Mouse (Mus musculus) CD4-positive helper T cell, adult 2 months (primary cell): ENCODE data around the gene Zbtb9.

Experiments used
- DNase-seq: peaks from one replicate; pipeline ENCODE4 v3.0.0-alpha.2; 2012; ENCODE audit warnings: low read depth, missing footprints, low spot score

Zbtb9 gene

GRCm38 (mm10) chr17:27040304-27041045 lies 67.5 kb downstream of the Zbtb9 start:
- no peak for DNase-seq

- no peak for DNase-seq
Measured at GRCm38 (mm10) chr17:27041046-27041786, 68.2 kb downstream of the Zbtb9 start.

GRCm38 (mm10) chr17:27041787-27042055 lies 68.8 kb downstream of the Zbtb9 start:
- no peak for DNase-seq

- no peak for DNase-seq
Measured at GRCm38 (mm10) chr17:27042840-27043239, 69.9 kb downstream of the Zbtb9 start.

- no peak for DNase-seq
Measured at GRCm38 (mm10) chr17:27045164-27045563, 72.2 kb downstream of the Zbtb9 start.

- no peak for DNase-seq
Measured at GRCm38 (mm10) chr17:27047762-27048444, 74.9 kb downstream of the Zbtb9 start.

GRCm38 (mm10) chr17:27048445-27049239 lies 75.7 kb downstream of the Zbtb9 start:
- DNase-seq, result no peak

GRCm38 (mm10) chr17:27050853-27051252 lies 77.9 kb downstream of the Zbtb9 start:
- DNase-seq, result no peak

GRCm38 (mm10) chr17:27051514-27051913 lies 78.5 kb downstream of the Zbtb9 start:
- DNase-seq, result peak; percentile 65

- DNase-seq, result peak; percentile 96
Measured at GRCm38 (mm10) chr17:27056170-27056569, 83.2 kb downstream of the Zbtb9 start.

- DNase-seq, result peak; percentile 91
Measured at GRCm38 (mm10) chr17:27056812-27057516, 84.0 kb downstream of the Zbtb9 start, which contains the start of gene Itpr3. Gene Itpr3 (plus strand): TSS chr17:27057304.

- DNase-seq, result peak; percentile 47
Measured at GRCm38 (mm10) chr17:27057517-27058055, 84.6 kb downstream of the Zbtb9 start.
